ENCODE assay signal across 13 mouse cellular contexts in genomic region chr5:99522571-99523269, GRCm38 (mm10).
A peak's percentile ranks its signal among the peaks of the same experiment; 100 is the strongest.
DNase-seq lines count a peak whose midpoint lies in the region; ATAC-seq and TF ChIP-seq lines count a peak whose summit lies in the region.
"Had no signal": no experiment of that assay in that cellular context is flagged by ENCODE, and none has a peak within 500 bp of the region (broad histone marks: within the 10 kb centered on the region; RNA-seq: fewer than 3 reads in every experiment).

No protein-coding gene starts in this region.

- no peak for TF ChIP-seq RAD21 in CH12.LX (IDR thresholded peaks at IDR 0.05; ENCODE audit: low read depth, low read length)

- peak overlapping the region; percentile 19; the same call in 1 of the 2 replicates for H3K27ac ChIP-seq in hindbrain, embryonic 13.5 days
- H3K27ac ChIP-seq in hindbrain, embryonic 12.5 days = no peak overlapping the region
- no peak overlapping the region for H3K27ac ChIP-seq in CH12.LX (ENCODE audit: insufficient read depth, low read depth)
- no peak overlapping the region for H3K27ac ChIP-seq in midbrain, embryonic 14.5 days (replicated peaks; ENCODE audit: low read depth, low read length)
- H3K27ac ChIP-seq: hindbrain, embryonic 14.5 days had no signal

- no peaks in the 10 kb centered on the region for H3K9me3 ChIP-seq in hindbrain, embryonic 13.5 days
- no peaks in the 10 kb centered on the region for H3K9me3 ChIP-seq in hindbrain, embryonic 12.5 days (replicated peaks)
- no peaks in the 10 kb centered on the region for H3K9me3 ChIP-seq in CH12.LX (replicated peaks; ENCODE audit: low read length)
- H3K9me3 ChIP-seq in midbrain, embryonic 14.5 days (ENCODE audit: control insufficient read depth, low read length) = no peaks in the 10 kb centered on the region

- DNase-seq in adrenal gland, adult 2 months = peak; percentile 27
- DNase-seq in adrenal gland, postnatal 4 days (ENCODE audit: low spot score in 2 of 2) = no peak
- DNase-seq in CH12.LX (ENCODE audit: extremely low read depth) = peak; percentile 27
- DNase-seq in lung, postnatal 10 days = peak; percentile 58
- no peak for DNase-seq in gastrocnemius, adult 18-20 months (ENCODE audit: low spot score)
- DNase-seq in midbrain, embryonic 14.5 days = no peak
- DNase-seq: adrenal gland, postnatal 25 days; cerebellum, adult 9-11 months; layer of hippocampus, postnatal 36 days; liver had no signal

- TF ChIP-seq EP300 in CH12.LX (IDR thresholded peaks at IDR 0.05; ENCODE audit: low read length) = no peak

- dilution Hi-C loops in CH12.LX (cut with MboI; ENCODE audit: extremely low pct_ligation_motif_present, extremely low pct_unique_long_range_greater_than_20kb, low sequenced_read_pairs) = no loop called here

- no peak for TF ChIP-seq POLR2A in CH12.LX (IDR thresholded peaks at IDR 0.05; ENCODE audit: low read depth, low read length)

- TF ChIP-seq CTCF in CH12.LX (conservative IDR thresholded peaks at IDR 0.05 in 1 of 2, IDR thresholded peaks at IDR 0.05 in 1 of 2; ENCODE audit: low read depth in 2 of 2, low read length in 2 of 2) = no peak

- H3K4me3 ChIP-seq in hindbrain, embryonic 13.5 days = no peak overlapping the region
- no peak overlapping the region for H3K4me3 ChIP-seq in hindbrain, embryonic 12.5 days
- no peak overlapping the region for H3K4me3 ChIP-seq in CH12.LX (replicated peaks in 1 of 3; ENCODE audit: low read depth in 2 of 3, low read length in 2 of 3, poor library complexity in 1 of 3)
- H3K4me3 ChIP-seq in midbrain, embryonic 14.5 days (replicated peaks; ENCODE audit: low read depth, low read length) = no peak overlapping the region

- H3K27me3 ChIP-seq in hindbrain, embryonic 13.5 days = no peaks in the 10 kb centered on the region
- no peaks in the 10 kb centered on the region for H3K27me3 ChIP-seq in hindbrain, embryonic 12.5 days
- no peaks in the 10 kb centered on the region for H3K27me3 ChIP-seq in CH12.LX (replicated peaks)
- no peaks in the 10 kb centered on the region for H3K27me3 ChIP-seq in midbrain, embryonic 14.5 days (ENCODE audit: control insufficient read depth, insufficient read depth, low read length)

- no peak overlapping the region for H3K4me2 ChIP-seq in hindbrain, embryonic 13.5 days
- no peak overlapping the region for H3K4me2 ChIP-seq in hindbrain, embryonic 12.5 days (replicated peaks)
- H3K4me2 ChIP-seq in CH12.LX (ENCODE audit: insufficient read depth, low read depth, poor library complexity, severe bottlenecking) = no peak overlapping the region
- H3K4me2 ChIP-seq in midbrain, embryonic 14.5 days (ENCODE audit: low read length) = no peak overlapping the region
- H3K4me2 ChIP-seq: hindbrain, embryonic 14.5 days had no signal

- no peaks in the 10 kb centered on the region for H3K79me2 ChIP-seq in CH12.LX (replicated peaks; ENCODE audit: control insufficient read depth, extremely low read depth, insufficient read depth, poor library complexity, severe bottlenecking)

- in situ Hi-C loops in CH12.LX (cut with MboI; ENCODE audit: low pct_ligation_motif_present, low pct_unique_long_range_greater_than_20kb, low sequenced_read_pairs) = no loop called here

- no peak for ATAC-seq in hindbrain, embryonic 13.5 days (ENCODE audit: low FRiP score)
- ATAC-seq in hindbrain, embryonic 12.5 days (ENCODE audit: low FRiP score) = no peak
- ATAC-seq in midbrain, embryonic 14.5 days (ENCODE audit: low FRiP score, low TSS enrichment) = no peak

- H3K36me3 ChIP-seq in hindbrain, embryonic 13.5 days = no peaks in the 10 kb centered on the region
- H3K36me3 ChIP-seq in hindbrain, embryonic 12.5 days = no peaks in the 10 kb centered on the region
- H3K36me3 ChIP-seq in CH12.LX (replicated peaks in 1 of 2; ENCODE audit: control insufficient read depth in 1 of 2, insufficient read depth in 1 of 2, low read length in 1 of 2) = no peaks in the 10 kb centered on the region
- no peaks in the 10 kb centered on the region for H3K36me3 ChIP-seq in midbrain, embryonic 14.5 days (ENCODE audit: control insufficient read depth, insufficient read depth, low read length)

- no peak overlapping the region for H3K9ac ChIP-seq in hindbrain, embryonic 13.5 days
- H3K9ac ChIP-seq in hindbrain, embryonic 12.5 days = no peak overlapping the region
- H3K9ac ChIP-seq in CH12.LX (ENCODE audit: insufficient read depth, low read depth) = no peak overlapping the region
- H3K9ac ChIP-seq in midbrain, embryonic 14.5 days (replicated peaks; ENCODE audit: low read length) = no peak overlapping the region
- H3K9ac ChIP-seq: hindbrain, embryonic 14.5 days had no signal

- peaks cover 31% of the 10 kb centered on the region for H3K4me1 ChIP-seq in hindbrain, embryonic 13.5 days (replicated peaks)
- H3K4me1 ChIP-seq in hindbrain, embryonic 12.5 days = peaks cover 20% of the 10 kb centered on the region
- H3K4me1 ChIP-seq in CH12.LX (ENCODE audit: control insufficient read depth in 1 of 2, insufficient read depth in 2 of 2) = peaks cover 0 to 15% of the 10 kb centered on the region in 2 experiments; a peak in 2 of 4 replicates
- H3K4me1 ChIP-seq in midbrain, embryonic 14.5 days (ENCODE audit: control insufficient read depth, insufficient read depth, low read length) = peaks cover 23% of the 10 kb centered on the region

- WGBS in hindbrain, embryonic 13.5 days = 48% methylated on average over 8 of the region's 8 CpGs
- 42% methylated on average over 8 of the region's 8 CpGs for WGBS in hindbrain, embryonic 12.5 days
- 33% methylated on average over 8 of the region's 8 CpGs for WGBS in midbrain, embryonic 14.5 days

TF ChIP-seq in CH12.LX, 34 proteins besides CTCF, POLR2A, EP300 and RAD21:
- TF ChIP-seq IRF4 (IDR thresholded peaks at IDR 0.05; ENCODE audit: low read depth, low read length) (no peak), MAX (IDR thresholded peaks at IDR 0.05; ENCODE audit: low read length) (no peak), MXI1 (IDR thresholded peaks at IDR 0.05; ENCODE audit: low read depth, low read length) (no peak), PAX5 (IDR thresholded peaks at IDR 0.05; ENCODE audit: low read length) (no peak), ELF1 (IDR thresholded peaks at IDR 0.05; ENCODE audit: low read depth, low read length) (no peak), KAT2A (IDR thresholded peaks at IDR 0.05; ENCODE audit: insufficient replicate concordance, low read length) (no peak), USF1 (IDR thresholded peaks at IDR 0.05; ENCODE audit: low read depth, low read length) (no peak), NELFE (IDR thresholded peaks at IDR 0.05; ENCODE audit: low read depth, low read length) (no peak), ZC3H11A (IDR thresholded peaks at IDR 0.05; ENCODE audit: low read depth, low read length) (no peak), JUN (IDR thresholded peaks at IDR 0.05; ENCODE audit: insufficient read depth, low read depth, low read length) (no peak), MAFK (IDR thresholded peaks at IDR 0.05; ENCODE audit: insufficient replicate concordance, low read length) (no peak), SIN3A (IDR thresholded peaks at IDR 0.05; ENCODE audit: low read length) (no peak), BHLHE40 (IDR thresholded peaks at IDR 0.05; ENCODE audit: low read depth, low read length) (no peak), GABPA (IDR thresholded peaks at IDR 0.05; ENCODE audit: insufficient replicate concordance, low read depth, low read length) (no peak)

Comparison
In these comparisons a context has a peak if more than half of its experiments do, and no peak if none do; other contexts are left out.
1. DNase-seq: peak in adrenal gland, adult 2 months (single experiment), CH12.LX (single experiment) and lung, postnatal 10 days (single experiment); none in adrenal gland, postnatal 4 days (0 of 2), gastrocnemius, adult 18-20 months (single experiment) and midbrain, embryonic 14.5 days (single experiment).